In the genomic region with DNA sequence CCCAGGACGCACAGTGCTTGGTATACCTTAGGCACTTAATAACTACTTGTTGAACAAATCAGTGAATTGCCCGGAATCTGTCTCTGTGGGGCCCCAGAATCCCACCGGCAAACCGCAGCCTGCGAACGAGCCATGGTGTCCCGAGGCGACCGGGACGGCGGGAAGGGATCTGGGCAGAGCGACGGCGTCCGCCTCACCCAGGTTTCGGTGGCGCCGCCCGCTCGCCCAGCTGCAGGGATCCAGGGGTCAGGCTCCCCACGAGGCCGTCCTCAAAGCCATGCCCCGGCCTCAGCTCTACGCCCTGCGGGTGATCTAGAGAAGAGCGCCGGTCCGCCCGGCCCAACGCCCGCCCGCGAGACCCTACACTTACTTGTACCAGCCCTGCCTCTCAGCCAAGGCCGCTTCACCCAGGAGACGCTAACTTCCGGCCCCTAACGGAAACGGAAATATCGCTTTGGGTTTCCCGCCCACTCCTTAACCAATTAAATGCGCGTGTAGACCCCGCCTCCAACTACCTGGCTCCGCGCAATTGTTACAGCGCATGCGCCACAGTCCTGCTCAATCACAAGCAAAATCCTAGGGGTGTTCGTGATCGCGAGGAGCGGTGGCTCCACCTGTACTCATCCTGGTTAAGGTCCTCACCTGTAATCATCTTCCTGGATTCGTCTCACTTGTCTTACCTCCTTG, we compare ENCODE assay signal across 8 mouse cellular contexts. TPM values are rescaled to one million over a fixed set of nuclear protein-coding genes. Genes with fewer than 3 reads are reported as not detected.
A peak's percentile ranks its signal among the peaks of the same experiment; 100 is the strongest.
DNase-seq lines count a peak whose midpoint lies in the region; ATAC-seq lines count a peak whose summit lies in the region.

TSS of gene Elof1 (minus strand) at position 433 of the 687 bp plus-strand sequence.

- peak within 1 kb of the TSS; percentile 97 for H3K9ac ChIP-seq in heart, embryonic 13.5 days
- peak within 1 kb of the TSS; percentile 89 for H3K9ac ChIP-seq in liver, embryonic 12.5 days
- peak within 1 kb of the TSS; percentile 87 for H3K9ac ChIP-seq in stomach, embryonic 15.5 days

- H3K4me2 ChIP-seq in heart, embryonic 13.5 days, result peak within 1 kb of the TSS; percentile 94
- H3K4me2 ChIP-seq in liver, embryonic 12.5 days, result peak within 1 kb of the TSS; percentile 82
- H3K4me2 ChIP-seq in stomach, embryonic 15.5 days, result peak within 1 kb of the TSS; percentile 85

- no peaks in the 10 kb centered on the region for H3K9me3 ChIP-seq in heart, embryonic 13.5 days
- H3K9me3 ChIP-seq in liver, embryonic 12.5 days (replicated peaks), result no peaks in the 10 kb centered on the region
- no peaks in the 10 kb centered on the region for H3K9me3 ChIP-seq in stomach, embryonic 15.5 days

- peak within 1 kb of the TSS; percentile 43 for H3K27ac ChIP-seq in brown adipose tissue, adult 24 weeks (replicated peaks; ENCODE audit: low read depth, low read length)
- peak within 1 kb of the TSS; percentile 48 for H3K27ac ChIP-seq in heart, embryonic 13.5 days (replicated peaks)
- H3K27ac ChIP-seq in liver, embryonic 12.5 days, result peak within 1 kb of the TSS; percentile 79
- peak within 1 kb of the TSS; percentile 67 for H3K27ac ChIP-seq in stomach, embryonic 15.5 days

- peaks cover 4% of the 10 kb centered on the region; the same call in 1 of the 2 replicates for H3K27me3 ChIP-seq in heart, embryonic 13.5 days (replicated peaks)
- no peaks in the 10 kb centered on the region for H3K27me3 ChIP-seq in liver, embryonic 12.5 days (replicated peaks)
- no peaks in the 10 kb centered on the region for H3K27me3 ChIP-seq in stomach, embryonic 15.5 days (replicated peaks)

- peak; percentile 98 for DNase-seq in CD4-positive, CD25-positive, alpha-beta regulatory T cell, adult 2 months (ENCODE audit: low read depth, low spot score)
- peak; percentile 67 for DNase-seq in fat pad, adult 2 months (ENCODE audit: extremely low read depth, low read depth, low spot score)
- DNase-seq in kidney, postnatal 10 days, result peak; percentile 95
- DNase-seq in natural killer cell, adult 2 months (ENCODE audit: low spot score in 2 of 2), result peak; percentile 91 to 95

- H3K36me3 ChIP-seq in heart, embryonic 13.5 days, result peaks cover 19% of the 10 kb centered on the region
- H3K36me3 ChIP-seq in liver, embryonic 12.5 days, result peaks cover 29% of the 10 kb centered on the region
- H3K36me3 ChIP-seq in stomach, embryonic 15.5 days, result peaks cover 16% of the 10 kb centered on the region

- H3K4me1 ChIP-seq in brown adipose tissue, adult 24 weeks (ENCODE audit: control insufficient read depth, insufficient read depth, insufficient read length, low read length), result peaks cover 14% of the 10 kb centered on the region; the same call in 1 of the 2 replicates
- H3K4me1 ChIP-seq in heart, embryonic 13.5 days, result peaks cover 19% of the 10 kb centered on the region
- H3K4me1 ChIP-seq in liver, embryonic 12.5 days, result peaks cover 47% of the 10 kb centered on the region
- peaks cover 12% of the 10 kb centered on the region for H3K4me1 ChIP-seq in stomach, embryonic 15.5 days

- ATAC-seq in heart, embryonic 13.5 days (ENCODE audit: extremely low read depth, insufficient number of reproducible peaks, low FRiP score, low TSS enrichment), result peak; percentile 86
- peak; percentile 89 for ATAC-seq in liver, embryonic 12.5 days
- ATAC-seq in stomach, embryonic 15.5 days (ENCODE audit: insufficient read depth, low FRiP score, low read depth), result peak; percentile 92

- under 1% methylated on average over 52 of the region's 52 CpGs for WGBS in heart, embryonic 13.5 days
- under 1% methylated on average over 52 of the region's 52 CpGs for WGBS in liver, embryonic 12.5 days (ENCODE audit: insufficient replicate concordance)
- WGBS in stomach, embryonic 15.5 days, result under 1% methylated on average over 49 of the region's 52 CpGs

- H3K4me3 ChIP-seq in brown adipose tissue, adult 24 weeks (ENCODE audit: insufficient read depth, low read depth, low read length), result peak within 1 kb of the TSS; percentile 89
- peak within 1 kb of the TSS; percentile 95 for H3K4me3 ChIP-seq in heart, embryonic 13.5 days
- peak within 1 kb of the TSS; percentile 82 for H3K4me3 ChIP-seq in liver, embryonic 12.5 days
- peak within 1 kb of the TSS; percentile 82 for H3K4me3 ChIP-seq in stomach, embryonic 15.5 days (replicated peaks)

RNA-seq across cellular contexts. Expression of gene Elof1, which starts in this region (rescaled TPM):
- 101 and 117 TPM in 2 replicates for polyA plus RNA-seq in brown adipose tissue, adult 24 weeks (2012; ENCODE audit: insufficient read depth, insufficient read length, missing spikeins)
- 106 and 125 TPM in 2 replicates for polyA plus RNA-seq in heart, embryonic 13.5 days (2015; fragmentation: Nextera tagmentation; extraction: Ambion mirVana)
- polyA plus RNA-seq in liver, embryonic 12.5 days (2016; fragmentation: Nextera tagmentation; extraction: Ambion mirVana), result 103 and 113 TPM in 2 replicates
- polyA plus RNA-seq in stomach, embryonic 15.5 days (2015; fragmentation: Nextera tagmentation; extraction: Ambion mirVana), result 163 and 165 TPM in 2 replicates

Comparison
In these comparisons a context has a peak if more than half of its experiments do, and no peak if none do; other contexts are left out.
1. Peak in every context shown above with its lines: DNase-seq, ATAC-seq, H3K4me3 ChIP-seq and H3K27ac ChIP-seq.